Mouse (Mus musculus): ENCODE data around the gene Btbd2.
"Not testable (repeated sequence)": the region's sequence is repeated elsewhere in the genome, so short reads cannot be mapped to it uniquely, and the experiment has no call there.

Btbd2 gene

GRCm38 (mm10) chr10:80669737-80670485 lies 13.0 kb upstream of the Btbd2 start:
- peak; percentile 83 for DNase-seq (ENCODE audit: low read depth)

GRCm38 (mm10) chr10:80669018-80669417 lies 12.1 kb upstream of the Btbd2 start:
- no peak for DNase-seq (ENCODE audit: low read depth)

- DNase-seq (ENCODE audit: low read depth): no peak
Measured at GRCm38 (mm10) chr10:80668614-80669013, 11.7 kb upstream of the Btbd2 start.

GRCm38 (mm10) chr10:80666837-80667412 lies 10.1 kb upstream of the Btbd2 start:
- DNase-seq (ENCODE audit: low read depth): no peak

- DNase-seq (ENCODE audit: low read depth): no peak
Measured at GRCm38 (mm10) chr10:80665981-80666733, 9.3 kb upstream of the Btbd2 start.

- DNase-seq (ENCODE audit: low read depth): no peak
Measured at GRCm38 (mm10) chr10:80665459-80665858, 8.6 kb upstream of the Btbd2 start.

GRCm38 (mm10) chr10:80665016-80665380 lies 8.1 kb upstream of the Btbd2 start:
- DNase-seq (ENCODE audit: low read depth): peak; percentile 72

- DNase-seq (ENCODE audit: low read depth): peak; percentile 81
Measured at GRCm38 (mm10) chr10:80664197-80665015, 7.5 kb upstream of the Btbd2 start.

- DNase-seq (ENCODE audit: low read depth): no peak
Measured at GRCm38 (mm10) chr10:80663485-80664196, 6.8 kb upstream of the Btbd2 start.

- DNase-seq (ENCODE audit: low read depth): peak; percentile 64
Measured at GRCm38 (mm10) chr10:80661149-80661548, 4.3 kb upstream of the Btbd2 start.

- DNase-seq (ENCODE audit: low read depth): peak; percentile 90
Measured at GRCm38 (mm10) chr10:80659213-80659612, 2.3 kb upstream of the Btbd2 start.

- DNase-seq (ENCODE audit: low read depth): no peak
Measured at GRCm38 (mm10) chr10:80658841-80659202, 2.0 kb upstream of the Btbd2 start.

GRCm38 (mm10) chr10:80658194-80658840 lies 1.4 kb upstream of the Btbd2 start:
- no peak for DNase-seq (ENCODE audit: low read depth)

- peak; percentile 100 for DNase-seq (ENCODE audit: low read depth)
Measured at GRCm38 (mm10) chr10:80656130-80656862, 575 bp downstream of the Btbd2 start.

- DNase-seq (ENCODE audit: low read depth): no peak
Measured at GRCm38 (mm10) chr10:80655406-80656129, 1.3 kb downstream of the Btbd2 start.

- DNase-seq (ENCODE audit: low read depth): no peak
Measured at GRCm38 (mm10) chr10:80654866-80655265, 2.0 kb downstream of the Btbd2 start.

GRCm38 (mm10) chr10:80653156-80653720 lies 3.6 kb downstream of the Btbd2 start:
- DNase-seq (ENCODE audit: low read depth): peak; percentile 30

- no peak for DNase-seq (ENCODE audit: low read depth)
Measured at GRCm38 (mm10) chr10:80650392-80650791, 6.5 kb downstream of the Btbd2 start.

GRCm38 (mm10) chr10:80649910-80650309 lies 7.0 kb downstream of the Btbd2 start:
- DNase-seq (ENCODE audit: low read depth): not testable (repeated sequence)

Measured in NIH3T3 (cell line).